Mouse (Mus musculus): ENCODE data around the gene Atf5. TPM values are rescaled to one million over a fixed set of nuclear protein-coding genes. Genes with fewer than 3 reads are reported as not detected.

Gene Atf5
- 3.6 and 4.1 TPM in 2 replicates for polyA plus RNA-seq (2015; fragmentation: Nextera tagmentation; extraction: Ambion mirVana)

- Histone ChIP-seq H3K9ac (replicated peaks) (peak within 1 kb of the TSS; percentile 85), H3K4me1 (peaks cover 50% of the 10 kb centered on the region), H3K9me3 (replicated peaks) (no peaks in the 10 kb centered on the region), H3K4me3 (replicated peaks) (peak within 1 kb of the TSS; percentile 99), H3K4me2 (peak within 1 kb of the TSS; percentile 63), H3K27me3 (replicated peaks) (no peaks in the 10 kb centered on the region), H3K36me3 (no peaks in the 10 kb centered on the region), H3K27ac (replicated peaks) (peak within 1 kb of the TSS; percentile 95)
- peak; percentile 57 for ATAC-seq (ENCODE audit: low FRiP score)
- under 1% methylated on average over 55 of the region's 57 CpGs for WGBS
These were observed at the start of gene Atf5 for GRCm38 (mm10) chr7:44816470-44817021. Atf5 (minus strand) TSS chr7:44816658.

GRCm38 (mm10) chr7:44864595-44865542, 48.4 kb upstream of the Atf5 start:
- H3K4me2 ChIP-seq, result peak overlapping the region; percentile 80; the same call in 1 of the 2 replicates
- H3K9me3 ChIP-seq (replicated peaks), result no peaks in the 10 kb centered on the region
- H3K4me3 ChIP-seq (replicated peaks), result no peak overlapping the region
- WGBS, result 83% methylated on average over 24 of the region's 24 CpGs
- H3K4me1 ChIP-seq, result peaks cover 62% of the 10 kb centered on the region
- no peaks in the 10 kb centered on the region for H3K27me3 ChIP-seq (replicated peaks)
- peak overlapping the region; percentile 68 for H3K27ac ChIP-seq (replicated peaks)
- H3K9ac ChIP-seq (replicated peaks), result no peak overlapping the region
- ATAC-seq (ENCODE audit: low FRiP score), result no peak
- H3K36me3 ChIP-seq, result peaks cover 45% of the 10 kb centered on the region

- no peak for ATAC-seq (ENCODE audit: low FRiP score)
- WGBS, result 88% methylated on average over 11 of the region's 11 CpGs
- H3K4me3 ChIP-seq (replicated peaks), result no peak overlapping the region
- no peaks in the 10 kb centered on the region for H3K27me3 ChIP-seq (replicated peaks)
- no peak overlapping the region for H3K4me2 ChIP-seq
- peaks cover 45% of the 10 kb centered on the region for H3K36me3 ChIP-seq
- no peaks in the 10 kb centered on the region for H3K9me3 ChIP-seq (replicated peaks)
- no peak overlapping the region for H3K27ac ChIP-seq (replicated peaks)
- H3K9ac ChIP-seq (replicated peaks), result no peak overlapping the region
- peaks cover 70% of the 10 kb centered on the region for H3K4me1 ChIP-seq
These were observed 47.6 kb upstream of the Atf5 start for GRCm38 (mm10) chr7:44863982-44864494.

- 91% methylated on average over 14 of the region's 14 CpGs for WGBS
- Histone ChIP-seq H3K27me3 (replicated peaks) (no peaks in the 10 kb centered on the region), H3K4me3 (replicated peaks) (no peak overlapping the region), H3K4me2 (no peak overlapping the region), H3K9me3 (replicated peaks) (no peaks in the 10 kb centered on the region), H3K9ac (replicated peaks) (no peak overlapping the region), H3K27ac (replicated peaks) (no peak overlapping the region), H3K36me3 (peaks cover 45% of the 10 kb centered on the region), H3K4me1 (peaks cover 71% of the 10 kb centered on the region)
- no peak for ATAC-seq (ENCODE audit: low FRiP score)
These were observed 46.8 kb upstream of the Atf5 start for GRCm38 (mm10) chr7:44863210-44863609.

GRCm38 (mm10) chr7:44862434-44862833, 46.0 kb upstream of the Atf5 start:
- Histone ChIP-seq H3K4me3 (replicated peaks) (no peak overlapping the region), H3K36me3 (peaks cover 45% of the 10 kb centered on the region), H3K9ac (replicated peaks) (no peak overlapping the region), H3K27ac (replicated peaks) (no peak overlapping the region), H3K27me3 (replicated peaks) (no peaks in the 10 kb centered on the region), H3K4me1 (peaks cover 70% of the 10 kb centered on the region), H3K4me2 (no peak overlapping the region), H3K9me3 (replicated peaks) (no peaks in the 10 kb centered on the region)
- WGBS, result 87% methylated on average over 8 of the region's 8 CpGs
- ATAC-seq (ENCODE audit: low FRiP score), result no peak

- no peak overlapping the region for H3K9ac ChIP-seq (replicated peaks)
- H3K9me3 ChIP-seq (replicated peaks), result no peaks in the 10 kb centered on the region
- peak overlapping the region; percentile 46 for H3K27ac ChIP-seq (replicated peaks)
- H3K36me3 ChIP-seq, result peaks cover 42% of the 10 kb centered on the region
- H3K27me3 ChIP-seq (replicated peaks), result no peaks in the 10 kb centered on the region
- H3K4me3 ChIP-seq (replicated peaks), result no peak overlapping the region
- peaks cover 65% of the 10 kb centered on the region for H3K4me1 ChIP-seq
- ATAC-seq (ENCODE audit: low FRiP score), result no peak
- 76% methylated on average over 14 of the region's 14 CpGs for WGBS
- H3K4me2 ChIP-seq, result no peak overlapping the region
These were observed 45.0 kb upstream of the Atf5 start for GRCm38 (mm10) chr7:44861429-44861816.

GRCm38 (mm10) chr7:44860576-44861428, 44.3 kb upstream of the Atf5 start:
- Histone ChIP-seq H3K4me1 (peaks cover 63% of the 10 kb centered on the region), H3K9ac (replicated peaks) (peak overlapping the region; percentile 20; the same call in 1 of the 2 replicates), H3K36me3 (peaks cover 40% of the 10 kb centered on the region), H3K9me3 (replicated peaks) (no peaks in the 10 kb centered on the region), H3K27ac (replicated peaks) (peak overlapping the region; percentile 46), H3K27me3 (replicated peaks) (no peaks in the 10 kb centered on the region), H3K4me2 (no peak overlapping the region), H3K4me3 (replicated peaks) (no peak overlapping the region)
- WGBS, result 60% methylated on average over 22 of the region's 22 CpGs
- no peak for ATAC-seq (ENCODE audit: low FRiP score)

- ATAC-seq (ENCODE audit: low FRiP score), result no peak
- Histone ChIP-seq H3K4me2 (no peak overlapping the region), H3K4me1 (peaks cover 62% of the 10 kb centered on the region), H3K36me3 (peaks cover 37% of the 10 kb centered on the region), H3K9ac (replicated peaks) (no peak overlapping the region), H3K27me3 (replicated peaks) (no peaks in the 10 kb centered on the region), H3K4me3 (replicated peaks) (no peak overlapping the region), H3K27ac (replicated peaks) (no peak overlapping the region), H3K9me3 (replicated peaks) (no peaks in the 10 kb centered on the region)
- 90% methylated on average over 11 of the region's 11 CpGs for WGBS
These were observed 43.4 kb upstream of the Atf5 start for GRCm38 (mm10) chr7:44859896-44860295.

- no peaks in the 10 kb centered on the region for H3K27me3 ChIP-seq (replicated peaks)
- H3K27ac ChIP-seq (replicated peaks), result peak overlapping the region; percentile 95
- WGBS, result 22% methylated on average over 8 of the region's 8 CpGs
- peak overlapping the region; percentile 91 for H3K4me2 ChIP-seq
- H3K36me3 ChIP-seq, result peaks cover 23% of the 10 kb centered on the region
- no peak for ATAC-seq (ENCODE audit: low FRiP score)
- peaks cover 73% of the 10 kb centered on the region for H3K4me1 ChIP-seq
- no peaks in the 10 kb centered on the region for H3K9me3 ChIP-seq (replicated peaks)
- H3K9ac ChIP-seq (replicated peaks), result peak overlapping the region; percentile 93
- H3K4me3 ChIP-seq (replicated peaks), result peak overlapping the region; percentile 81
These were observed 41.4 kb upstream of the Atf5 start for GRCm38 (mm10) chr7:44857905-44858304.

- Histone ChIP-seq H3K9ac (replicated peaks) (peak within 1 kb of the TSS; percentile 93), H3K4me2 (peak within 1 kb of the TSS; percentile 91), H3K4me3 (replicated peaks) (peak within 1 kb of the TSS; percentile 81), H3K36me3 (peaks cover 18% of the 10 kb centered on the region), H3K27me3 (replicated peaks) (no peaks in the 10 kb centered on the region), H3K27ac (replicated peaks) (peak within 1 kb of the TSS; percentile 95), H3K9me3 (replicated peaks) (no peaks in the 10 kb centered on the region), H3K4me1 (peaks cover 81% of the 10 kb centered on the region)
- peak; percentile 64 for ATAC-seq (ENCODE audit: low FRiP score)
- under 1% methylated on average over 32 of the region's 32 CpGs for WGBS
These were observed 40.6 kb upstream of the Atf5 start, which contains the start of gene Pnkp for GRCm38 (mm10) chr7:44857042-44857552. Pnkp (plus strand) TSS chr7:44857139.
